Mouse (Mus musculus): ENCODE measurements around the gene Ccdc14. TPM values are rescaled to one million over a fixed set of nuclear protein-coding genes. Genes with fewer than 3 reads are reported as not detected.

Gene Ccdc14
- 1 to 10 TPM in 1 of 2 experiments, under 1 TPM in 1; 1.00 to 2.3 TPM for total RNA-seq (2023)

DNA sequence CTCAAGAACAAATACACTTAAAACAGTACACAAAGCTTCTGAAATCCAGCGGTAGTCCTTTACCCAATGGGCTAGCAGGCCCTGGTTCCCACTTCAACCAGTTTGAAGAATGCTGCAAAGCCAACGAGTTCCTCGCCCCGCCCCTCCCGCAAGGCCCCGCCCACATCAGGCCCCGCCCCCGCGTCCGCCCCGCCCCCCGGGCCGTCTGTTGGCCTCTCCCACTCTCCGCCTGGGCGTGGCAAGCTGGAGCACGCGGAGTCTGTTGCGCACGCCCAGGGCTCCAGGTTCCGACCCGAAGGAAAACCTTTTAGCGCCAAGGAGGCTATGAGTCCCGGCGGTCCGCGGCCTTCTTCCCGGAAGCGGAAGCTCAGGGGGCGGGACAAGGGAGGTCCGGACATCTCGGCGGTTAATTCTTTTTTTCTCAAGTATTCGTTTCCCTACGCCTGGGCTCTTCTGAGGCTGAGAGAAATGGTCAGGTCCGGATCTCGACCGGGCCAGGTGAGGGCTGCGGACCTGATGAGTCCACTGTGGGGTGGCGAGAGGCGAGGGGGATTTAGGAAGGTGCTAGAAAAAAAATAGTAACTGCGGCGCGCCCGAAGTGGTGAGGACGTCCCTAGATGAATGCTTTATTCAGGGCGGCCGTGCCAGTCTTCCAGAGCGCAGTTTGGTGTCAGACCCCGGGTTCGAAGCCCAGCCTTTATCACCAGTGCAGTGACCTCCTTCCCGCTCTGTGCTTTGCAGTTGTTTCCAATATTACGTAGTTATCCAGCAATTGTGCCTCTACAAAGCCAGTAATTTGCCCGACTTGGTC is at the start of gene Ccdc14:
Gene Ccdc14, plus strand, starts transcription at position 283 of the 811 bp plus-strand sequence.

DNA sequence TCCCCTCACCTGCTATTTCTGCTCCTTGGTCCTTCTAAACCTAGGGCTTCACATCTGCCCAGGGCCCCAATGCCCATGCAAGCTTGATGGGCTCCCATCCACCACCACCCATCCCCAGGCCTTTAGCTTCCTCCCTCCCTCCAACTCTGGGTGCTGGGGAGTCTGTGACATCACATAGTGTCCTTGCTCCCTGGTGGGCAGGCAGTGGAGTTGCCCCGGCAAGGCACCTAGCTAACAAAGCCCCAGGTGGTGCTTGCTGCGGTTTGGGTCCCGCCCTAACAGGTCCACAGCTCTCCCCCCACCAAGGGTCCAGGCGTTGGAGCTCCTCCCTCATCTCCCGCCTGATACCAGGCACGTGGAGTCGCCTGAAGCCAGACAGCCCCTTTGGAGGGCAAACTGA is 40.8 kb upstream of the Ccdc14 start, which contains the start of gene Ropn1:
Gene Ropn1, plus strand, starts transcription at position 301 of the 400 bp plus-strand sequence.

DNA sequence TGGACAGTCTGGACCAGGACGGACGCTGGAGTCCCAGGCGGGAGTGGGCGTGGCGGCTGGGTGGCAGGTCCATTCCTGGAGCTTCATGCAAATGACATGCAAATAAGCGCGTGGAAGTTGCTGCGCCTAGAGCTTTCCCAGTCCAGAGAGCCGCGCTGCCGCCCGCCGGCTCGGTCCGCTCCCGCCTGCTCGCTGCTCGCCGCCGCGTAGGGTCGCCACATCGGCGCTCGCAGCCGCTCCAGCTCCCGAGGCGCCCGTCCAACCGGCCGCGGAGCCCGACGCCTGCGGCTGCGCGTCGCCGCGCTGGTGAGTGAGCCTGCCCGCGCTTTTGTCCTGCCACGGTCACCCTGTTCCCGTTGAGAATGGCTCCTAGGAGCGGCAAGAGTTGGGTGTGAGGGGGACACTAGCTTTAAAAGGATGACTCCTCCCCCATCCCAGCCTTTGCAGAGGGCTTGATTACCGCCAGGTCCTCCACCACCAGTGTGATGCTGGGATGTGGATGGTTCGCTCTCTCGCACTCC is 54.7 kb downstream of the Ccdc14 start, which contains the start of gene Mylk:
Gene Mylk, plus strand, starts transcription at position 146 of the 521 bp plus-strand sequence.

Other genes starting within 250 kb of the Ccdc14 start
- 1 to 10 TPM; 1.7 to 2.4 TPM for gene Kalrn, start 117.1 kb upstream of the Ccdc14 start, total RNA-seq (2023)
- gene Ropn1, start 40.7 kb upstream of the Ccdc14 start, total RNA-seq (2023), result not detected
- gene Mylk, start 54.6 kb downstream of the Ccdc14 start, total RNA-seq (2023), result 1 to 10 TPM in 1 of 2 experiments, under 1 TPM in 1; 0.30 to 1.0 TPM

All from monocyte, adult 59 days (primary cell).